Mouse (Mus musculus): ENCODE results near the gene Olfr340.
"Not testable (repeated sequence)": the region's sequence is repeated elsewhere in the genome, so short reads cannot be mapped to it uniquely, and the experiment has no call there.

Gene Olfr340
- long read RNA-seq, experiment 1: 0 reads
- long read RNA-seq, experiment 2: 0 reads

- intact Hi-C loops (cut with DNase I): no loop called here
Observed at GRCm38 (mm10) chr2:36452287-36452686, at the start of gene Olfr340. Gene Olfr340 (plus strand): TSS chr2:36452587.

- intact Hi-C loops (cut with DNase I): not testable (repeated sequence)
Observed at GRCm38 (mm10) chr2:36415174-36415573, 37.2 kb upstream of the Olfr340 start.

GRCm38 (mm10) chr2:36415591-36415990 is 36.8 kb upstream of the Olfr340 start:
- intact Hi-C loops (cut with DNase I): not testable (repeated sequence)

DNA sequence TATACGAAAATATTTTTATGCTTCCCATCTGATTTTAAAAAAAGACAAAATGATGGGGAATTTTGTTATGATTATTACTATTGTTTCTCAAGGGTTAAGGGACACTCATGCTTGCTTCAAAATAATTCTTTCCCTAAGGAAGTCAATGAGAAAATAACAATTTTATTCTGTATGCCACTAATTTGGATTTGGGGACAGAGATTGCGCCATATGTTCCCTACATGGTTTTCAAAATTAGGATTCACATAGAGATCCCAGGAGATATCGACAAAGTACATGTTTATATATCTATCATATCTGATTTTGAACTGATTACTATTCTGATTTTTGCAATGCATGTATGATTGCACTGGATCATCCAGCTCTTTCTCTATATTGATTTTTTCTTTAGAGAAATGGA is 33.7 kb upstream of the Olfr340 start, which contains the start of gene Olfr339:
Gene Olfr339, plus strand, starts transcription at position 301 of the 400 bp plus-strand sequence.
- intact Hi-C loops (cut with DNase I): no loop called here

DNA sequence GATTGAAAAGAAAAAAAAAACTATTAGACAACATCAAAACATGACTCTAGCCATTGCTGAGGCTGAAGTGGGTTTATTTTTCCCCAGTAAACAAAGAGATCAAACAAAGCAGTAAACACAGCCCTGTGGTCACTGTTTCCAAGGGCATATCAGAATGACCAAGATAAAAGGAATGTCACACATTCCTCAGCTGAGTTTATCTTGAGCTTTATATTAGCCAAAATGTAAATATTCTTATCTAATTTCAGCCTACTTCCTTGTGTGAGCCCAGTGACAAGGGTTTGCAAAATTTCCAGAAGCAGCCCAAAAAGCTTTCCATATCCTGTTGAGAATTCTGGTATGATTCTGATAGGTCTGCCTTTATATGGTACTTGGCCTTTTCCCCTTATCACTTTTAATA is 21.2 kb downstream of the Olfr340 start:
- intact Hi-C loops (cut with DNase I): no loop called here

DNA sequence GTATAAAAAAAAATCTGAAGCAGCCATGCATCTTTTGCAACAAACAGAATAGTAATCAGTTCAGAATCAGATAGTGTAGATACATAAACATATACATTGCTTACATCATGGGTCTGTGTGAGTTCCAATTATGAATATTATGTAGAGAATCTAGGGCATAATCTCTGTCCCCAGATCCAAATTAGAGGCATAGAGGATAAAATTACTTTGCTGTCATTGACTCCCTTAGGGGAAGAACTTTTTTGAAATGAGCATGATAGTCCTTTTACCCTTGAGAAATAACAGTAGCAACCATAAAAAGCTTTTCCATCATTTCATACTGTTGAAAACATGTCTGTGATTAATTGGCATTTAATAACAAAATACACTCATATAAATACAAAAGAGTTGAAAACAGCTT is 30.0 kb downstream of the Olfr340 start, which contains the start of gene Olfr341:
Gene Olfr341, minus strand, starts transcription at position 101 of the 400 bp plus-strand sequence.
- intact Hi-C loops (cut with DNase I): no loop called here
